Mouse (Mus musculus) heart, adult 2 months (tissue): ENCODE results near the gene Atxn10. TPM values are rescaled to one million over a fixed set of nuclear protein-coding genes. Genes with fewer than 3 reads are reported as not detected.
A peak's percentile ranks its signal among the peaks of the same experiment; 100 is the strongest.

Experiments
- DNase-seq, 2 experiments: peaks; one replicate each; pipeline ENCODE4 v3.0.0; 2021
- H3K27ac ChIP-seq: fragments of 200-600 bp; 2 replicates; pipeline ENCODE4 v1.8.1; 2022
- H3K27me3 ChIP-seq: fragments of 200-500 bp; 2 replicates; pipeline ENCODE4 v1.6.1; 2012; ENCODE audit warnings: mild to moderate bottlenecking, low read length, inconsistent platforms, mixed read lengths; ENCODE audit not compliant: control insufficient read depth, insufficient read depth
- H3K36me3 ChIP-seq: fragments of 200-500 bp; 2 replicates; pipeline ENCODE4 v1.6.1; 2012; ENCODE audit warnings: low read length, inconsistent platforms; ENCODE audit not compliant: control insufficient read depth, insufficient read depth
- H3K4me1 ChIP-seq: fragments of 200-500 bp; 2 replicates; pipeline ENCODE4 v1.6.1; 2011; ENCODE audit warnings: low read length; ENCODE audit not compliant: control insufficient read depth, insufficient read depth
- H3K4me3 ChIP-seq: fragments of 200-600 bp; 2 replicates; pipeline ENCODE4 v1.8.1; 2022
- H3K79me2 ChIP-seq: fragments of 200-500 bp; replicated peaks from 2 replicates; pipeline ENCODE4 v1.6.1; 2012; ENCODE audit warnings: mild to moderate bottlenecking, inconsistent platforms, low read length, moderate library complexity, mixed read lengths; ENCODE audit not compliant: control insufficient read depth, insufficient read depth
- H3K9ac ChIP-seq: fragments of 200-500 bp; 2 replicates; pipeline ENCODE4 v1.6.1; 2012; ENCODE audit warnings: low read depth, mild to moderate bottlenecking, control low read depth, inconsistent platforms, low read length, mixed read lengths
- CTCF ChIP-seq: fragments of 200-600 bp; IDR thresholded peaks from 2 replicates; pipeline ENCODE4 v1.8.1; 2022; ENCODE audit warnings: antibody characterized with exemption, mild to moderate bottlenecking, moderate library complexity
- EP300 ChIP-seq: fragments of 200-500 bp; IDR thresholded peaks from 2 replicates; pipeline ENCODE4 v1.6.1; 2011; ENCODE audit warnings: low read depth, low read length, control low read depth; ENCODE audit not compliant: insufficient read depth
- POLR2A ChIP-seq: fragments of 200-500 bp; IDR thresholded peaks from 2 replicates; pipeline ENCODE4 v1.6.1; 2011; ENCODE audit warnings: mild to moderate bottlenecking, low read depth, low read length, control low read depth; ENCODE audit not compliant: insufficient read depth
- WGBS: fragments of 180-500 bp; shearing (Covaris S2); methylation state at CpG from one replicate; pipeline ENCODE4 v1.1.7; 2018; 5-methylcytosine and 5-hydroxymethylcytosine counted together
- intact Hi-C: fragments of 180-260 bp; cut with DNase I; formaldehyde crosslinking; loops from one replicate; pipeline ENCODE4 v1.15.1; 2025
- polyA plus RNA-seq: library from polyadenylated mRNA; depleted of rRNA; stranded (reverse); fragments of >200 nt; gene quantifications from 2 replicates; pipeline ENCODE4 v1.2.3, GENCODE M21; 2012
- total RNA-seq, 2 experiments: library from RNA; stranded (reverse); gene quantifications; 2 replicates each; pipeline ENCODE4 v1.2.3; 2021

The Atxn10 gene
- total and polyA plus RNA-seq, 3 experiments, result 52.9 to 82.6 (median 71.7) TPM

GRCm38 (mm10) chr15:85356112-85356511 lies 20.1 kb downstream of the Atxn10 start:
- Histone ChIP-seq H3K4me1 (no peaks in the 10 kb centered on the region), H3K9ac (no peak overlapping the region), H3K27ac (no peak overlapping the region), H3K4me3 (no peak overlapping the region), H3K27me3 (no peaks in the 10 kb centered on the region), H3K36me3 (no peaks in the 10 kb centered on the region), H3K79me2 (peaks cover 8% of the 10 kb centered on the region; the same call in 1 of the 2 replicates)
- 92% methylated on average over 6 of the region's 6 CpGs for WGBS
- TF ChIP-seq POLR2A (no peak), EP300 (no peak), CTCF (no peak)
- no peak for DNase-seq
- intact Hi-C loops, result no loop called here

GRCm38 (mm10) chr15:85357465-85358225 lies 21.6 kb downstream of the Atxn10 start:
- H3K9ac ChIP-seq, result no peak overlapping the region
- no peak for DNase-seq
- TF ChIP-seq POLR2A (no peak), EP300 (no peak), CTCF (no peak)
- no peak overlapping the region for H3K4me3 ChIP-seq
- intact Hi-C loops, result no loop called here
- H3K27me3 ChIP-seq, result no peaks in the 10 kb centered on the region
- 96% methylated on average over 4 of the region's 4 CpGs for WGBS
- peaks cover 2% of the 10 kb centered on the region; the same call in 1 of the 2 replicates for H3K79me2 ChIP-seq
- no peaks in the 10 kb centered on the region for H3K36me3 ChIP-seq
- no peaks in the 10 kb centered on the region for H3K4me1 ChIP-seq
- no peak overlapping the region for H3K27ac ChIP-seq

- no peak overlapping the region for H3K9ac ChIP-seq
- H3K27ac ChIP-seq, result no peak overlapping the region
- no peak for DNase-seq
- H3K4me1 ChIP-seq, result peaks cover 3% of the 10 kb centered on the region; the same call in 1 of the 2 replicates
- TF ChIP-seq POLR2A, result no peak
- TF ChIP-seq EP300, result no peak
- TF ChIP-seq CTCF, result no peak
- H3K79me2 ChIP-seq, result peaks cover 2% of the 10 kb centered on the region; the same call in 1 of the 2 replicates
- H3K36me3 ChIP-seq, result peaks cover under 1% of the 10 kb centered on the region; the same call in 1 of the 2 replicates
- WGBS, result 63% methylated on average over 2 of the region's 2 CpGs
- intact Hi-C loops, result no loop called here
- no peaks in the 10 kb centered on the region for H3K27me3 ChIP-seq
- H3K4me3 ChIP-seq, result no peak overlapping the region
Measured at GRCm38 (mm10) chr15:85359483-85359882, 23.4 kb downstream of the Atxn10 start.

GRCm38 (mm10) chr15:85359901-85360300 lies 23.9 kb downstream of the Atxn10 start:
- intact Hi-C loops, result no loop called here
- TF ChIP-seq EP300, result no peak
- TF ChIP-seq CTCF, result no peak
- TF ChIP-seq POLR2A, result no peak
- 91% methylated on average over 4 of the region's 4 CpGs for WGBS
- Histone ChIP-seq H3K27me3 (no peaks in the 10 kb centered on the region), H3K4me1 (peaks cover 6% of the 10 kb centered on the region; the same call in 1 of the 2 replicates), H3K79me2 (peaks cover 2% of the 10 kb centered on the region; the same call in 1 of the 2 replicates), H3K9ac (no peak overlapping the region), H3K4me3 (no peak overlapping the region), H3K27ac (no peak overlapping the region), H3K36me3 (peaks cover 2% of the 10 kb centered on the region; the same call in 1 of the 2 replicates)
- DNase-seq, result no peak

- peaks cover 6% of the 10 kb centered on the region; the same call in 1 of the 2 replicates for H3K4me1 ChIP-seq
- no peaks in the 10 kb centered on the region for H3K27me3 ChIP-seq
- H3K79me2 ChIP-seq, result no peaks in the 10 kb centered on the region
- no peak overlapping the region for H3K4me3 ChIP-seq
- no peak for TF ChIP-seq EP300
- no peak for TF ChIP-seq CTCF
- no peak for TF ChIP-seq POLR2A
- 52% methylated on average over 3 of the region's 3 CpGs for WGBS
- H3K9ac ChIP-seq, result no peak overlapping the region
- no peak overlapping the region for H3K27ac ChIP-seq
- DNase-seq, result peak in 1 of 2 experiments; percentile 17
- H3K36me3 ChIP-seq, result peaks cover 6% of the 10 kb centered on the region
- intact Hi-C loops, result no loop called here
Measured at GRCm38 (mm10) chr15:85364366-85364765, 28.3 kb downstream of the Atxn10 start.

GRCm38 (mm10) chr15:85366938-85367337 lies 30.9 kb downstream of the Atxn10 start:
- TF ChIP-seq EP300, result no peak
- TF ChIP-seq CTCF, result no peak
- no peak for TF ChIP-seq POLR2A
- no peak for DNase-seq
- WGBS, result 89% methylated on average over 5 of the region's 5 CpGs
- H3K9ac ChIP-seq, result no peak overlapping the region
- H3K4me3 ChIP-seq, result no peak overlapping the region
- H3K27ac ChIP-seq, result no peak overlapping the region
- peaks cover 6% of the 10 kb centered on the region for H3K36me3 ChIP-seq
- H3K27me3 ChIP-seq, result no peaks in the 10 kb centered on the region
- intact Hi-C loops, result no loop called here
- H3K79me2 ChIP-seq, result no peaks in the 10 kb centered on the region
- H3K4me1 ChIP-seq, result peaks cover 6% of the 10 kb centered on the region; the same call in 1 of the 2 replicates
